8 mouse cellular contexts compared by ENCODE assay signal in genomic region chr9:31159910-31160309, GRCm38 (mm10). TPM values are rescaled to one million over a fixed set of nuclear protein-coding genes. Genes with fewer than 3 reads are reported as not detected.
A peak's percentile ranks its signal among the peaks of the same experiment; 100 is the strongest.
DNase-seq lines count a peak whose midpoint lies in the region; ATAC-seq and TF ChIP-seq lines count a peak whose summit lies in the region.

No protein-coding gene starts in this region.

- no peak overlapping the region for H3K4me3 ChIP-seq in intestine, postnatal 0 days (ENCODE audit: low read depth, low read length)
- no peak overlapping the region for H3K4me3 ChIP-seq in intestine, embryonic 16.5 days (ENCODE audit: low read length)
- H3K4me3 ChIP-seq in ES-E14 (ENCODE audit: insufficient read depth in 1 of 2, low read depth in 1 of 2, low read length in 2 of 2, poor library complexity in 1 of 2, severe bottlenecking in 1 of 2) = no peak overlapping the region
- H3K4me3 ChIP-seq in macrophage (ENCODE audit: inconsistent target) = no peak overlapping the region

- H3K9me3 ChIP-seq in intestine, postnatal 0 days (ENCODE audit: control insufficient read depth) = no peaks in the 10 kb centered on the region
- no peaks in the 10 kb centered on the region for H3K9me3 ChIP-seq in intestine, embryonic 16.5 days (ENCODE audit: control insufficient read depth, low read length)
- no peaks in the 10 kb centered on the region for H3K9me3 ChIP-seq in ES-E14 (ENCODE audit: control insufficient read depth, insufficient read depth, low read depth, low read length)

- peaks cover 28% of the 10 kb centered on the region for H3K79me2 ChIP-seq in macrophage (ENCODE audit: inconsistent target)

- in situ Hi-C loops in ES-E14 (cut with MboI; ENCODE audit: low sequenced_read_pairs in 2 of 2, unreplicated experiment in 2 of 2) = loop anchor here in 1 of 2 experiments (10.0 kb wide), 1 partner anchor 185 kb away; no protein-coding TSS in a partner anchor

- peaks cover 66% of the 10 kb centered on the region for H3K36me3 ChIP-seq in intestine, postnatal 0 days (ENCODE audit: control insufficient read depth, insufficient read depth)
- 0 out of 2 replicates have a peak, but pooled peaks cover 10% of the 10 kb centered on the region for H3K36me3 ChIP-seq in intestine, embryonic 16.5 days (ENCODE audit: control insufficient read depth, insufficient read depth, low read length)
- H3K36me3 ChIP-seq in ES-E14 (ENCODE audit: control insufficient read depth, insufficient read depth, low read length, poor library complexity, severe bottlenecking) (peaks cover 41% of the 10 kb centered on the region), macrophage (ENCODE audit: inconsistent target) (peaks cover 45% of the 10 kb centered on the region)

- ATAC-seq in intestine, postnatal 0 days = no peak
- ATAC-seq in intestine, embryonic 16.5 days = no peak

- WGBS in intestine, postnatal 0 days = 76% methylated on average over 4 of the region's 4 CpGs
- 74% methylated on average over 4 of the region's 4 CpGs for WGBS in intestine, embryonic 16.5 days
- WGBS in macrophage (ENCODE audit: missing documents) = 92% methylated on average over 4 of the region's 4 CpGs

- H3K9ac ChIP-seq in intestine, postnatal 0 days (ENCODE audit: low read depth, low read length) = no peak overlapping the region
- no peak overlapping the region for H3K9ac ChIP-seq in intestine, embryonic 16.5 days (ENCODE audit: low read depth, low read length)
- H3K9ac ChIP-seq in ES-E14 (ENCODE audit: insufficient read depth, low read depth, low read length, poor library complexity, severe bottlenecking) = no peak overlapping the region

- TF ChIP-seq CTCF in intestine, postnatal 0 days (IDR thresholded peaks at IDR 0.05; ENCODE audit: low read depth) = peak; percentile 67

- H3K27me3 ChIP-seq in intestine, postnatal 0 days (replicated peaks; ENCODE audit: control insufficient read depth, insufficient read depth, low read length) = no peaks in the 10 kb centered on the region
- no peaks in the 10 kb centered on the region for H3K27me3 ChIP-seq in intestine, embryonic 16.5 days (replicated peaks; ENCODE audit: control insufficient read depth, insufficient read depth, low read length)

- H3K4me2 ChIP-seq in intestine, postnatal 0 days (replicated peaks; ENCODE audit: low read depth) = no peak overlapping the region
- no peak overlapping the region for H3K4me2 ChIP-seq in intestine, embryonic 16.5 days (ENCODE audit: low read depth, low read length)

- DNase-seq in ES-E14 (ENCODE audit: low read depth, low spot score) = peak; percentile 28
- DNase-seq in embryo, embryonic 10.5 days (ENCODE audit: low spot score) = peak; percentile 66
- no peak for DNase-seq in ovary, postnatal 10 days (ENCODE audit: low spot score)
- no peak for DNase-seq in layer of hippocampus, adult 11-12 months (ENCODE audit: low spot score)
- DNase-seq in frontal cortex, postnatal 10 days (ENCODE audit: low spot score in 2 of 2) = no peak

- no peaks in the 10 kb centered on the region for H3K4me1 ChIP-seq in intestine, postnatal 0 days (replicated peaks; ENCODE audit: control insufficient read depth, insufficient read depth, low read length)
- H3K4me1 ChIP-seq in intestine, embryonic 16.5 days (ENCODE audit: control insufficient read depth, insufficient read depth, low read length) = no peaks in the 10 kb centered on the region
- no peaks in the 10 kb centered on the region for H3K4me1 ChIP-seq in ES-E14 (ENCODE audit: control insufficient read depth in 2 of 2, insufficient read depth in 2 of 2, low read length in 2 of 2, poor library complexity in 1 of 2)

- no peak overlapping the region for H3K27ac ChIP-seq in intestine, postnatal 0 days (ENCODE audit: low read depth, low read length)
- H3K27ac ChIP-seq in intestine, embryonic 16.5 days (ENCODE audit: low read length) = no peak overlapping the region
- H3K27ac ChIP-seq in ES-E14 (ENCODE audit: insufficient read depth, low read depth, low read length, poor library complexity, severe bottlenecking) (no peak overlapping the region), macrophage (peak overlapping the region; percentile 78; the same call in 1 of the 2 replicates)

TF ChIP-seq in ES-E14, 5 proteins besides CTCF, POLR2A, EP300 and RAD21:
- no peak for TF ChIP-seq HCFC1 (IDR thresholded peaks at IDR 0.05; ENCODE audit: borderline replicate concordance, insufficient read depth, low read length)
- no peak for TF ChIP-seq CHD2 (IDR thresholded peaks at IDR 0.05; ENCODE audit: low read depth, low read length)
- no peak for TF ChIP-seq MAFK (IDR thresholded peaks at IDR 0.05; ENCODE audit: insufficient read depth, low read depth, low read length)
- no peak for TF ChIP-seq ZC3H11A (IDR thresholded peaks at IDR 0.05; ENCODE audit: borderline replicate concordance, low read depth, low read length)
- no peak for TF ChIP-seq ZNF384 (IDR thresholded peaks at IDR 0.05; ENCODE audit: low read depth, low read length)

RNA-seq across cellular contexts. Expression of gene St14, which starts 28.3 kb away (rescaled TPM):
- polyA plus RNA-seq in intestine, postnatal 0 days (2015; fragmentation: Nextera tagmentation; extraction: Ambion mirVana) = 58.6 and 63.4 TPM in 2 replicates
- 91.4 and 96.6 TPM in 2 replicates for polyA plus RNA-seq in intestine, embryonic 16.5 days (2015; fragmentation: Nextera tagmentation; extraction: Ambion mirVana)
- total RNA-seq in ES-E14 (2012; rRNA removed) = 44.3 and 122 TPM in 2 replicates
- 1 to 10 TPM; 1.1 to 6.3 (median 2.7) TPM for total RNA-seq in macrophage (2018; cell fraction: chromatin; rRNA removed)
- total RNA-seq in macrophage (2018; cell fraction: cytosol; rRNA removed) = 1 to 10 TPM; 1.8 to 6.9 (median 3.5) TPM
- 10 to 100 TPM in 1 of 26 experiments, 1 to 10 TPM in 25; 2.8 to 10.1 (median 4.9) TPM for total RNA-seq in macrophage (2018; cell fraction: nucleus; rRNA removed)
- polyA plus RNA-seq in macrophage (2018) = 2.1 to 4.9 TPM (median 3.5 TPM) in 3 replicates

RNA-seq across cellular contexts. Expression of gene Aplp2, which starts 51.7 kb away (rescaled TPM):
- 143 and 144 TPM in 2 replicates for polyA plus RNA-seq in intestine, postnatal 0 days (2015; fragmentation: Nextera tagmentation; extraction: Ambion mirVana)
- polyA plus RNA-seq in intestine, embryonic 16.5 days (2015; fragmentation: Nextera tagmentation; extraction: Ambion mirVana) = 203 and 204 TPM in 2 replicates
- total RNA-seq in ES-E14 (2012; rRNA removed) = 320 and 535 TPM in 2 replicates
- 100 to 1,000 TPM; 101 to 757 (median 226) TPM for total RNA-seq in macrophage (2018; cell fraction: chromatin; rRNA removed)
- total RNA-seq in macrophage (2018; cell fraction: cytosol; rRNA removed) = 1,000 to 10,000 TPM in 1 of 26 experiments, 100 to 1,000 TPM in 25; 168 to 1,050 (median 432) TPM
- total RNA-seq in macrophage (2018; cell fraction: nucleus; rRNA removed) = 1,000 to 10,000 TPM in 5 of 26 experiments, 100 to 1,000 TPM in 21; 283 to 1,667 (median 734) TPM
- 523 to 1,267 TPM (median 707 TPM) in 3 replicates for polyA plus RNA-seq in macrophage (2018)

Comparison
In these comparisons a context has a peak if more than half of its experiments do, and no peak if none do; other contexts are left out.
1. DNase-seq: peak in ES-E14 (single experiment) and embryo, embryonic 10.5 days (single experiment); none in ovary, postnatal 10 days (single experiment), layer of hippocampus, adult 11-12 months (single experiment) and frontal cortex, postnatal 10 days (0 of 2).
2. RNA of gene St14, which starts 28.3 kb away (polyA plus RNA-seq): 91.4 to 96.6 TPM in intestine, embryonic 16.5 days and 58.6 to 63.4 TPM in intestine, postnatal 0 days; 2.1 to 4.9 TPM in macrophage; every median in the first group is over 10 times any median in the second.